Mouse (Mus musculus) heart, postnatal 25 days (tissue): ENCODE measurements around the gene Endog. TPM values are rescaled to one million over a fixed set of nuclear protein-coding genes. Genes with fewer than 3 reads are reported as not detected.
A peak's percentile ranks its signal among the peaks of the same experiment; 100 is the strongest.
"Not testable (repeated sequence)": the region's sequence is repeated elsewhere in the genome, so short reads cannot be mapped to it uniquely, and the experiment has no call there.

Source experiments
- DNase-seq: peaks from one replicate; pipeline ENCODE4 v3.0.0; 2022; ENCODE audit warnings: low spot score
- intact Hi-C: fragments of 180-260 bp; cut with DNase I; formaldehyde crosslinking; loops from one replicate; pipeline ENCODE4 v1.15.1; 2025
- total RNA-seq, 2 experiments: library from RNA; stranded (reverse); gene quantifications; 2 replicates each; pipeline ENCODE4 v1.2.3; 2021

Gene Endog
- total RNA-seq, 2 experiments from 2014 or later, result 93.8 to 100 TPM

GRCm38 (mm10) chr2:30161809-30162208, 9.5 kb upstream of the Endog start:
- no peak for DNase-seq
- intact Hi-C loops, result loop anchor here (2.0 to 10.0 kb wide), 3 partner anchors 33 to 117 kb away; partner anchors contain the start of gene Wdr34

GRCm38 (mm10) chr2:30164340-30164932, 6.9 kb upstream of the Endog start:
- no peak for DNase-seq
- intact Hi-C loops, result loop anchor here (5.0 to 10.0 kb wide), 2 partner anchors 57 to 120 kb away; partner anchors contain the start of gene Wdr34

GRCm38 (mm10) chr2:30166677-30167076, 4.6 kb upstream of the Endog start:
- no peak for DNase-seq
- intact Hi-C loops, result loop anchor here (10.0 kb wide), 1 partner anchor 122 kb away; the partner anchor contains the start of gene Wdr34

GRCm38 (mm10) chr2:30171997-30172382, 697 bp downstream of the Endog start:
- intact Hi-C loops, result loop anchor here (5.0 kb wide), 1 partner anchor 100 kb away; no protein-coding TSS in a partner anchor
- DNase-seq, result no peak

GRCm38 (mm10) chr2:30173541-30174240, 2.4 kb downstream of the Endog start:
- no peak for DNase-seq
- intact Hi-C loops, result loop anchor here (5.0 kb wide), 1 partner anchor 99 kb away; no protein-coding TSS in a partner anchor

GRCm38 (mm10) chr2:30175897-30176296, 4.6 kb downstream of the Endog start:
- DNase-seq, result no peak
- intact Hi-C loops, result no loop called here

GRCm38 (mm10) chr2:30176561-30176960, 5.3 kb downstream of the Endog start:
- no peak for DNase-seq
- intact Hi-C loops, result no loop called here

- DNase-seq, result peak; percentile 89
- intact Hi-C loops, result loop anchor here (2.0 kb wide), 2 partner anchors 29 to 59 kb away; partner anchors contain the start of gene Lrrc8a
Observed at GRCm38 (mm10) chr2:30177700-30178675, 6.7 kb downstream of the Endog start, which contains the start of gene Spout1. Spout1 (minus strand) TSS chr2:30178459.

GRCm38 (mm10) chr2:30178711-30179110, 7.4 kb downstream of the Endog start:
- intact Hi-C loops, result loop anchor here (2.0 kb wide), 2 partner anchors 28 to 58 kb away; partner anchors contain the start of gene Lrrc8a
- not testable (repeated sequence) for DNase-seq

GRCm38 (mm10) chr2:30182424-30182823, 11.1 kb downstream of the Endog start:
- no peak for DNase-seq
- intact Hi-C loops, result no loop called here

GRCm38 (mm10) chr2:30183721-30184120, 12.4 kb downstream of the Endog start:
- DNase-seq, result no peak
- intact Hi-C loops, result no loop called here

GRCm38 (mm10) chr2:30185276-30185675, 14.0 kb downstream of the Endog start:
- no peak for DNase-seq
- intact Hi-C loops, result no loop called here

- DNase-seq, result no peak
- intact Hi-C loops, result no loop called here
Observed at GRCm38 (mm10) chr2:30185681-30186080, 14.4 kb downstream of the Endog start.

GRCm38 (mm10) chr2:30191790-30192580, 20.7 kb downstream of the Endog start:
- no peak for DNase-seq
- intact Hi-C loops, result no loop called here

- DNase-seq, result no peak
- intact Hi-C loops, result no loop called here
Observed at GRCm38 (mm10) chr2:30194656-30195055, 23.4 kb downstream of the Endog start.

- intact Hi-C loops, result no loop called here
Observed at GRCm38 (mm10) chr2:30198021-30198420, 26.7 kb downstream of the Endog start.

GRCm38 (mm10) chr2:30199984-30200383, 28.7 kb downstream of the Endog start:
- intact Hi-C loops, result no loop called here
- no peak for DNase-seq

More at GRCm38 (mm10) chr2:30198021-30198420, 26.7 kb downstream of the Endog start:
- DNase-seq, result no peak

- DNase-seq, result no peak
- intact Hi-C loops, result no loop called here
Observed at GRCm38 (mm10) chr2:30200388-30200925, 29.2 kb downstream of the Endog start.

GRCm38 (mm10) chr2:30203439-30203838, 32.1 kb downstream of the Endog start:
- no peak for DNase-seq
- intact Hi-C loops, result no loop called here
